Mouse (Mus musculus) spleen, adult 2 months (tissue): ENCODE data around the gene Foxo1. TPM values are rescaled to one million over a fixed set of nuclear protein-coding genes. Genes with fewer than 3 reads are reported as not detected.
A peak's percentile ranks its signal among the peaks of the same experiment; 100 is the strongest.

Experiments
- DNase-seq, 2 experiments: peaks; one replicate each; pipeline versions ENCODE4 v3.0.0 to v3.0.0-alpha.2; 2012 to 2021; ENCODE audit warnings: low spot score in 2 of 2, low read depth in 1 of 2
- H3K27ac ChIP-seq: fragments of 200-500 bp; 2 replicates; pipeline ENCODE4 v1.5.1; 2012; ENCODE audit warnings: low read length, inconsistent platforms; ENCODE audit not compliant: insufficient read depth
- H3K27me3 ChIP-seq: fragments of 200-500 bp; 2 replicates; pipeline ENCODE4 v1.6.1; 2012; ENCODE audit warnings: mild to moderate bottlenecking, moderate library complexity, low read length, inconsistent platforms; ENCODE audit not compliant: control insufficient read depth, insufficient read depth
- H3K36me3 ChIP-seq: fragments of 200-500 bp; 2 replicates; pipeline ENCODE4 v1.6.1; 2012; ENCODE audit warnings: mild to moderate bottlenecking, low read length, inconsistent platforms; ENCODE audit not compliant: control insufficient read depth, insufficient read depth
- H3K4me1 ChIP-seq: fragments of 200-500 bp; 2 replicates; pipeline ENCODE4 v1.6.1; 2011; ENCODE audit warnings: inconsistent platforms; ENCODE audit not compliant: control insufficient read depth, insufficient read depth, insufficient read length
- H3K4me3 ChIP-seq: fragments of 200-500 bp; 2 replicates; pipeline ENCODE4 v1.5.1; 2011; ENCODE audit warnings: mild to moderate bottlenecking, inconsistent platforms; ENCODE audit not compliant: insufficient read depth, insufficient read length; ENCODE audit errors: extremely low read depth
- CTCF ChIP-seq: fragments of 200-500 bp; IDR thresholded peaks from 2 replicates; pipeline ENCODE4 v1.5.1; 2011; ENCODE audit warnings: mild to moderate bottlenecking, inconsistent platforms; ENCODE audit not compliant: insufficient read depth, insufficient read length, insufficient replicate concordance; ENCODE audit errors: extremely low read depth
- POLR2A ChIP-seq: fragments of 200-500 bp; IDR thresholded peaks from 2 replicates; pipeline ENCODE4 v1.6.1; 2011; ENCODE audit warnings: low read depth, low read length, inconsistent platforms
- WGBS: fragments of 180-500 bp; shearing (Covaris S2); methylation state at CpG from one replicate; pipeline ENCODE4 v1.1.7; 2018; 5-methylcytosine and 5-hydroxymethylcytosine counted together
- polyA plus RNA-seq: library from polyadenylated mRNA; depleted of rRNA; stranded (reverse); fragments of >200 nt; gene quantifications from 2 replicates; pipeline ENCODE4 v1.2.3, GENCODE M21; 2012

Foxo1 gene
- polyA plus RNA-seq, 1 experiment = 21.3 TPM

- no peak for TF ChIP-seq CTCF
- H3K4me1 ChIP-seq = peaks cover 36% of the 10 kb centered on the region
- no peak overlapping the region for H3K4me3 ChIP-seq
- H3K27me3 ChIP-seq = no peaks in the 10 kb centered on the region
- no peak for DNase-seq
- no peak overlapping the region for H3K27ac ChIP-seq
- 85% methylated on average over 13 of the region's 13 CpGs for WGBS
- H3K36me3 ChIP-seq = no peaks in the 10 kb centered on the region
Observed at GRCm38 (mm10) chr3:52327146-52327545, 59.0 kb downstream of the Foxo1 start.

GRCm38 (mm10) chr3:52331709-52332108 is 63.6 kb downstream of the Foxo1 start:
- H3K4me3 ChIP-seq = no peak overlapping the region
- H3K36me3 ChIP-seq = no peaks in the 10 kb centered on the region
- no peak for DNase-seq
- no peak for TF ChIP-seq CTCF
- no peak for TF ChIP-seq POLR2A
- H3K27me3 ChIP-seq = no peaks in the 10 kb centered on the region
- peaks cover 43% of the 10 kb centered on the region for H3K4me1 ChIP-seq
- WGBS = 16% methylated on average over 1 of the region's 1 CpGs
- H3K27ac ChIP-seq = no peak overlapping the region

GRCm38 (mm10) chr3:52338761-52339160 is 70.6 kb downstream of the Foxo1 start:
- no peak overlapping the region for H3K27ac ChIP-seq

GRCm38 (mm10) chr3:52340336-52341034 is 72.3 kb downstream of the Foxo1 start:
- Histone ChIP-seq H3K4me1 (peaks cover 46% of the 10 kb centered on the region), H3K4me3 (no peak overlapping the region), H3K27me3 (no peaks in the 10 kb centered on the region), H3K27ac (no peak overlapping the region), H3K36me3 (peaks cover 5% of the 10 kb centered on the region)
- DNase-seq = peak; percentile 29 to 56
- no peak for TF ChIP-seq CTCF
- no peak for TF ChIP-seq POLR2A
- WGBS = 48% methylated on average over 12 of the region's 12 CpGs

More at GRCm38 (mm10) chr3:52338761-52339160, 70.6 kb downstream of the Foxo1 start:
- WGBS = 7% methylated on average over 4 of the region's 4 CpGs
- H3K4me3 ChIP-seq = no peak overlapping the region
- H3K27me3 ChIP-seq = no peaks in the 10 kb centered on the region
- no peak for TF ChIP-seq CTCF
- TF ChIP-seq POLR2A = no peak
- H3K4me1 ChIP-seq = peaks cover 49% of the 10 kb centered on the region
- H3K36me3 ChIP-seq = no peaks in the 10 kb centered on the region
- DNase-seq = no peak

- Histone ChIP-seq H3K4me3 (no peak overlapping the region), H3K27me3 (no peaks in the 10 kb centered on the region), H3K4me1 (peaks cover 42% of the 10 kb centered on the region), H3K36me3 (peaks cover 13% of the 10 kb centered on the region), H3K27ac (0 out of 2 replicates have a peak overlapping the region, but pooled peaks have one; percentile 20)
- DNase-seq = no peak
- 48% methylated on average over 3 of the region's 3 CpGs for WGBS
- TF ChIP-seq POLR2A = no peak
- TF ChIP-seq CTCF = no peak
Observed at GRCm38 (mm10) chr3:52342226-52342625, 74.1 kb downstream of the Foxo1 start.

GRCm38 (mm10) chr3:52342801-52343200 is 74.7 kb downstream of the Foxo1 start:
- WGBS = 63% methylated on average over 3 of the region's 3 CpGs
- no peak overlapping the region for H3K4me3 ChIP-seq
- no peaks in the 10 kb centered on the region for H3K27me3 ChIP-seq
- peaks cover 42% of the 10 kb centered on the region for H3K4me1 ChIP-seq
- H3K36me3 ChIP-seq = peaks cover 15% of the 10 kb centered on the region
- no peak for DNase-seq
- H3K27ac ChIP-seq = no peak overlapping the region
- TF ChIP-seq CTCF = no peak
- TF ChIP-seq POLR2A = no peak
